Mouse (Mus musculus) v-Abl transformed pro-B cells (cell line): ENCODE data around the gene Acp5.

Experiments used
- in situ Hi-C, 2 experiments: fragments of 400-800 bp; cut with MboI; formaldehyde crosslinking; loops; one replicate each; pipeline ENCODE4 v1.15.1; 2025; ENCODE audit not compliant: unreplicated experiment in 2 of 2

Gene Acp5

DNA sequence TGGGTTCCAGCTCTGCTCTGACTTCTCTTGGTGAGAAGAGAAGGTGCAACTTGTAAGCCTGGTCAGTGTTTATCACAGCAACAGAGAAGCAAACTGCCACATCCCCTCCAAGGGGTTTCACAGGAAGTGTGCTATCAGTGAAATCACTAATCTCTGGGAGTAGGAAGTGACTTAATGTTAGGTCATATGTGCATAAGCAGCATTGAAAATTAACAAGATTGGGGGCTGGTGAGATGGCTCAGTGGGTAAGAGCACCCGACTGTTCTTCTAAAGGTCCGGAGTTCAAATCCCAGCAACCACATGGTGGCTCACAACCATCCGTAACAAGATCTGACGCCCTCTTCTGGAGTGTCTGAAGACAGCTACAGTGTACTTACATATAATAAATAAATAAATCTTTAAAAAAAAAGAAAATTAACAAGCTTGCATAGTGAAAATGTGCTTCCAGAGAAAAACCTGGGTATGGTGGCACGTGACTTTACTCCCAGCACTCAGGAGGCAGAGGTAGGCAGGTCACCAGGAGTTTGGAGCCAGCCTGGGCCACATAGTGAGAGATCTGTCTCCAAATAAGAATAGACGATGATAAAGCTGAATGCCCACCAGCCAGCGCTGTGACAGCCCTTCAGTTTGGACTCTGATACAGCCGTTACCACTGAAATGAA, 8.9 kb upstream of the Acp5 start:
- in situ Hi-C loops = loop anchor here (5.0 kb wide), 3 partner anchors 37 to 72 kb away; partner anchors contain the start of genes Cnn1 (in 1 of the 2), Gm49318 (in 1 of the 2) and Zfp653 (in 1 of the 2)

DNA sequence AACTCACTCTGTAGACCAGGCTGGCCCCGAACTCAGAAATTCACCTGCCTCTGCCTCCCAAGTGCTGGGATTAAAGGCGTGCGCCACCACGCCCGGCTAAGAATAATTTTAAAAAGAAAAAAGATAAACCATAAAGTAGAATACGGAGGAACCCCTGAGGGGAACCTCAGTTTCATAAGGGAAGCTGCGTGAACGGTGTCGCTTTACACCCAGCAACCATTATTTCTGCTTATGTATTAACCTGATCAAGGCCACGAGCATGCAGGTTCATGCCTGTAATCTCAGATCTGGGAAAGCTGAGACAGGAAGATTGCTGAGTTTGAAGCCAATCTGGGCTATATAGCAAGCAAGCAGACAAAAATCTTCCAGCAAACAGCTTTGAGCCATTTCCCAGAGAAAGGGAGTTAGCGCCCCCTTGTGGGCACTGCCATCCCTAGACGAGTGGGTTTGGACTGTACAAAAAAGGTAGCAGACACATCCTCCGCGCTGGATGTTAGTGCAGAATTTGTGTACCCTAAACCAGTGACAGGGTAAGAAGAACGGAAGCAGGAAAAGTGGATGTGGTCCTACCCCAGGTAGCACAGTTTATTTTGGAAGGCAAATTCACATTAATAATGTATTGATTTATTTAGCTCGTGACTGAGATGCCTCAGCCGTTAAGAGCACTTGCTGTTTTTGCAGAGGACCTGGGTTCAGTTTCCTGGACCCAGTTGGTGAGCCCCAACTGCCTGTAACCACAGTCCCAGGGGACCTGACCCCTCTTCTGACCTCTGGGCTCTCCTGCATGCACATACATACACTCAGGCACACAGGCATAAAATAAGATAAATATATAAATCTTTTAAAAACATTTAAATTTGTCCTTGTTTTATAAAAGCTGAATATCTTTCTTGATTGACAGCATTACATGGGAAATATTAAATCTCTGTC, 7.9 kb upstream of the Acp5 start:
- in situ Hi-C loops = loop anchor here (5.0 kb wide), 3 partner anchors 36 to 71 kb away; partner anchors contain the start of genes Cnn1 (in 1 of the 2), Gm49318 (in 1 of the 2) and Zfp653 (in 1 of the 2)

DNA sequence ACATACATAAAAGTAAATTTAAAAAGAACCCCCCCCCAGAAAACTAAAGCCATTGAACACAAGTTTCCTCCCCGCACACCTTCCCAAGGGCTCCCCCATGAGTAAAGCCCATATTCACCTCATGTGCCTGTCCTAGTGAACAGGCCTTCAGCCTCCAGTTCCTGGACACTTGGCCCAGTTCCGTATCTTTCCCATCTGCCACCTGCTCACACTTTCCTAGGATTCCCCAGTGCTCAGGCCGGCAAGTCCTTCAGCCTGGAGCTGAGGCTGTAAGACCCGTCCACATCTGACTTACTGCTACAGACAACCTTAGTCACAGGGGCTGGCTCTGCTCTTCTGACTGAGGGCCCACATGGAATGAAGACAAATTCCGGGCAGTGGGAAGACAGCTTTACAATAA, 4.2 kb upstream of the Acp5 start:
- in situ Hi-C loops = loop anchor here (5.0 kb wide), 3 partner anchors 32 to 67 kb away; partner anchors contain the start of genes Cnn1 (in 1 of the 2), Gm49318 (in 1 of the 2) and Zfp653 (in 1 of the 2)

DNA sequence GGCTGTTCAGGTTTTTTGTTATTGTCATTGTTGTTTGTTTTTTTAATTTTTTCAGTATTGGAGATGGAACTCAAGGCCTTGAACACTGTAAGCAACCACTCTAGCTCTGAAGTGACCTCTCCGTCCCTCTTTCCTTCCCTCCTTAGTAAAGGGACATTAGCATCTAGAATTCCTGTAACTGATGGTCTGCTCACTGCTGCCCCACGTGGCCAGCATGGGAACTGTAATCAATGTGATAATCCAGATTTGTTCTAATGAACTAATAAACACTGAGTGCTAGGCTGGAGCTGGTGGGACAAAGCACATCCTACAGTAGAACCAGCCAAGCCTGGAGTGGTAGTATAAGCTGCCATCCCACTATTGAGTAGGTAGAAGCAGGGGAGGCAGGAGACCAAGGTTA, 3.0 kb upstream of the Acp5 start:
- in situ Hi-C loops = no loop called here

DNA sequence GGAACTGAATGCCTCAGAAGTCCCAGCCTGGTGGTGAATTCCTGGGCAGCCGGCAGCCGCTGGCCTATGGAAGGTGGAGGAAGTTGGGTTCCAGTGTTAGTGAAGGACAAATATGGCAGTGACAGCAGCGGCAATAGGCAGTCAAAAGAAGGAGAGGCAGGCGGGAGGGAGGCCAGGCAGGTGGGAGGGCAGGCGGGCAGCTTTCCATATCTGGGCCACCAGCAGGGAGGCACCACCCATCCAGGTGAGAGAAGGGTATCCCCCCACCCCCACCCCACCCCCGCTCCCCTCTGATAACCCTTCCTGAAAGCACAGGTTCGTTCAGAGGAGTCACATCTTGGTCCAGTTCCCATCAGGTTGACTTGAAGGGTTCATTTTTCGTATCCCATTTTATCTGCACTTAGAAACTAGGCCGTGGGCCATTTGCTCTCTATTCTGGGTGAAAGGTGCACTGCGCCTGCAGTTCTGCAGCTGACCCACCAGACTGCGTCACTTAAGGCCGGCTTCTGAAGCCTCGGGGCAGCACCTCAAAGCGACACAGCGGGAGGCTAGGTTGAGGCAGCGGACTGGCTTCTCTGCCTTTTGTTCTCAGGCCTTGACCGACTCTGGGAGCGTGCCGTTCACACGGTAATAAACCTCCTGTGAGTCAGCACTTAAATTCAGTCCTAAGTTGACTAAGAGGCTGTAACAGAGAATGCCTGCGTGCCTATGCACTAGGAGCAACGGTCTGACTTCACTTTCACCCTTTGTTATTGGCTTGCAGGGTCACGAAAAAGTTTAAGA, 1.4 kb upstream of the Acp5 start:
- in situ Hi-C loops = no loop called here

DNA sequence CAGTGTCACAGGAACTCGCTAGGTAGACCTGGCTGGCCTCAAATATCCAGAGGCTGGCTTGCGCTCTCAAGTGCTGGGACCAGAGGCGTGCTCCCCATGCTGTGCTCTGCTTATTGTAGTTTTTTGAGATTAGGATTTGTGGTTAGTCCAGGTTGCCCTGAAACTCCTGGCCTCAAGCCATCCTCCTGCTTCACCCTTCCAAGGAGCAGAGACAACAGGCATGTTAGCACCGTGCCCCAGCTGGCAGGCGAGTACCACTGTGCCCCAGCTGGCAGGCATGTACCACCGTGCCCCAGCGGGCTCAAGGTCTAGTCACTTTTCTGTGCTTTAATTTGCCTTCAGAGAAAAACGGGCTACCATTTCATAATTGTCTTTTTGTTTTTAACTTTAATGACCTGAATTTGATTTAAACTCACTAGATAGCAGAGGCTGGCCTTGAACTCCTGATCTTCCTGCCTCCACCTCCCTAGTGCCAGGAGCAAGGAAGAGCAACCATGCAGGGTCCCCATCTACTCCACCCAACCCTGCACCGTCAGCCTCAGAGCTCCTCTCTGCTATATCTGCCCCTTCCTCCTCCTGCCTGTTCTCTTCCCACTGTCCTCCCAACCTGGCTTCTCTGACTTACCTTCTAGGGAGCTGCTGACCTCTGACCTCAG, 395 bp downstream of the Acp5 start:
- in situ Hi-C loops = no loop called here

DNA sequence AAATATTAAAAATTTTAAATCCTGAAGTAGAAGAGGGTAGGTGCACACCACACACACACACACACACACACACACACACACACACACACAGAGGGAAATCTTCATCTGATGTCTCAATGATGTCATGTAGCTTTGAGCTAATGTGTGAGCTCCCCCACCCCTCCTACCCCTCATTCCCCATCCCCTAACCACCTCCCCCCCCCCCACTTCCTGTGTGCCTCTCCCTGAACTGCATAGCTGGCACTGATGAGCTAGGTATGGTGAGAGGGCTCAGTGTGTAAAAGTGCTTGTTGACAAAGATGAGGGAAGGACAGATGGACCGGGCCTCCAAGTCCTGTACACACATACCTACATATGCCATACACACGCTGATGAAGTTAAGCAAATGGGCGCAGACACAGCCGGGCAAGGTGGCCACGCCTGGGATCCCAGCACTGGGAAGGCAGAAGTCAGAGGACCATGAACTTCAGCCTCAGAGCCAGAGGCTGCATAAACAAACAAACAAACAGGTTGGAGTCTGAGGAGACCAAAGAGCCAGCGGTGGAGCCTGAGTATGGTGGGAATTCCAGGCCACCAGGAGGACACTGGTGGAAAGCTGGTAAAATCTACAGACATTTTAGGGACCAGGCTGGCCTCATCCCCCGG, 1.1 kb downstream of the Acp5 start:
- in situ Hi-C loops = no loop called here

DNA sequence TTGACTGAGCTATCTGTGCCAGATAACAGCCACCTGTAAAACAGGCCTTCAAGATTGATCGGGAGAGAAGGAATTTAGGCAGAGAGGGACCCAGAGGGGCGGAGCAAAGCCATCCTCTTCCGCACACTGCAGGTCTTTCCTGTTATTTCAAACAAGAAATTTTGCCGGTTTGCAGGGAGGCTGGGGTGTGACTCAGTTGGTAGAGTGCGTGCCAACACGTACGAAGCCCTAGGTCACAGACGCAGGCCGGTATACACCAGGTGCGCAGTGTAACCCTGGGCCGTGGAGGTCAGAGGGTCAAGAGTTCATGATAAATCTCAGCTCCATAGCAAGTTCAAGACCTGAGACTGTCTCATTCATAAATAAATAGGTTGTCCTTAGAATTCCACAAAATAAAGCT, 3.3 kb downstream of the Acp5 start:
- in situ Hi-C loops = no loop called here

DNA sequence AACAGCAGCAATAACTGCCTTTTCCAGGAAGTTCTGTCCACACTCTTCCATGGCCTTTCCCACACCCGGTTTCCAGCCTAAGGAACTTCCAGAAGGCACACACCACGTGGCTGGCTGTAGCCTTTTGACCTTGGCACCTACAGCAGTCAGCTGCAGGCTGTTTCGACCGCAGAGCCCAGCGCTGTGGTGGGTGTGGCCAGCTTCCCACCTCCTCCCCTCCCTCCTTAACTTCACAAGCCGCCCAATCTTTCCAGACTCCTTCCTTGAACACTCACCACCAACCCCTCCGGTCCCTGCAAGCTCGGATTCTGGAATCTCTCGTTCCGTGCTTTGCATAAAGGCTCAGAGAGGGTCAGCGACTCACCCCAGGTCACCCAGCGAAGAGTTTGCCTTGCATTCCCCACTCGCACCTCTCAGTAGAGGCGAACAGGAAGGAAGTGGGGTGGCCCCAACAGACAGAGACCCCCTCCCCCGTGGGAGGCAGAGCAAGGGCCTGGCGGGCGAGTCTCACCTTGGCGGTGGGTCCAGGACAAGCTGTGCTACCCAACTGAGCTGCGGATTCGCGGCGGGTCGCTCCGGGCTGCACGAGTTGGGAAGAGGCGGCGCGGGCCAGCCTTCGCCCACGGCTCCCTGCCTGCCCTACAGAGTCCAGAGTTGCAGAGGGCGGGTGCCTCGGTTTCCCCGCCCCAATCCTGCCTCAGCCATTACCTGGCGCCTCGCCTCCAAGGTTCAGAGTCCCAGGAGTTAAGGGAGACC, 4.1 kb downstream of the Acp5 start:
- in situ Hi-C loops = no loop called here

DNA sequence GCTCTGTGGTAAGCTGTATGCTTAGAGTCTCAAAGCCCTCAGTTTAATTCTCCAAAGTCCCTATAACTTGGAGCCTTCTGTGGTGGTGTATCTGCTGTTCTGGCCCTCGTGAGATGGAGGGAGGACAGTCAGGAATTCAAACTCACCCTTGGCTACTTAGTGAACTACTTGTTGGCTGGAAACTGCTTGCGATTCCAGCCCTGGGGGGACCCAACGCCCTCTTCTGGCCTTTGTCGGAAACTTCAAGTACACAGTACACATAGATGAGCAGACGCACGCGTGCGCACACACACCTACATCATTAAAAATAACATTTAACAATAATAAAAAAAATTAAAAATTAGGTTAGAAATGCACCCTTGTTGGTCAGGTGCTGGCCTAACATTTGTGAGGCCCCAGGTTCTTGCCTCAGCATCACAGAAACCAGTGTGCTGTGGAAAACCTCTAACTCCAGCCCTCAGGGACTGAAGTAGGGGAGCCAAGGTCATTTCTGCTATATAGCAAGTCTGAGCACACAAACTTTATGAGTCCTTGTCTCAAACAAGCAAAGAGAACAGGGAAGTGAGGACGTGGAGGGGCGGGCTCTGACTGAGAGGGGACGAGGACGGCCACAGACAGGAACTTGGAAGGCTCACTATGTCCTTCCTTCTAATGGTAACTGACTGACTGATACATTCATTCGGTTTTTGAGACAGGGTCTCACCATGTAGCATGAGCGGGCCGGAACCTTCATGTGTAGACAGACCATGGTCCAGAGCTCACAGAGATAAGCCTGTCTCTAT, 10.1 kb downstream of the Acp5 start:
- in situ Hi-C loops = no loop called here

DNA sequence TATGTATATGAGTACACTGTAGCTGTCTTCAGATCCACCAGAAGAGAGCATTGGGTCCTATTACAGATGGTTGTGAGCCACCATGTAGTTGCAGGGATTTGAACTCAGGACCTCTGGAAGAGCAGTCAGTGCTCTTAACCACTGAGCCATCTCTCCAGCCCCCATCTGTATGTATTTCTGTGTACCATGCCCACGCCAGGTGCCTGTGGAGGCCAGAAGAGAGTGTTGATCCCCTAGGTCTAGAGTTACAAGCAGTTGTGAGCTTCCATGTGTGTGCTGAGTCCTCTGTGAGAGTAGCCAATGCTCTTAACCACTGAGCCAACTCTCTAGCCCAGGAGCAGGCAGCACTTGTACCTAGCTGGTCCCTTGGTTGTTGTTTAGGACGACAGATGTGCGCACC, 11.3 kb downstream of the Acp5 start:
- in situ Hi-C loops = loop anchor here in 1 of 2 experiments (25.0 kb wide), 1 partner anchor 1487 kb away; the partner anchor contains the start of genes Fbxl12 and Ubl5

DNA sequence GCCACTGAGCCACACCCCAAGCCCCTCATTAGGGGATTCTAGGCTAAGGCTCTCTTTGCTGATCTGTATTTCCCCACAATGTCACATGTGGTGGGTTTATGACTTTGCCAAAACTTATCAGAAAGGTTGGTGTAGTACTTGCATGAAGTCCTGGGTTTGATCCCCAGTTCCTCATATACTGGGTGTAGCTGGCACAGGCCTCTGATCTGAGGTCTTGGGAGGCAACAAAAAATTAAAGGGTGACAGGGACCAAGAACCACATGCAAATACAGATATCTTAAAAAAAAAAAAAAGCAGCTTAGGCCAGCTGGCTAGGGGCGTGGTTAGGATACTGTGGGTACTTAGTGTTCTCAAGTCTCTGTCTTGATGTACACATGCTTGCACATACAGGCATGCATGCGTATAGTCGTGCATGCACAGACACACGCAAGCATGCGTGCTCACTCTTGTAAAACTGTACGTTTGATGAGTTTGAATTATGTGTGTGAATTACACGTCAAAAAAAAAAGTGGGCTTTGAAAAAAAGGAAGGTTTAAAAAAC, 12.4 kb downstream of the Acp5 start:
- in situ Hi-C loops = loop anchor here in 1 of 2 experiments (25.0 kb wide), 1 partner anchor 1486 kb away; the partner anchor contains the start of genes Fbxl12 and Ubl5

DNA sequence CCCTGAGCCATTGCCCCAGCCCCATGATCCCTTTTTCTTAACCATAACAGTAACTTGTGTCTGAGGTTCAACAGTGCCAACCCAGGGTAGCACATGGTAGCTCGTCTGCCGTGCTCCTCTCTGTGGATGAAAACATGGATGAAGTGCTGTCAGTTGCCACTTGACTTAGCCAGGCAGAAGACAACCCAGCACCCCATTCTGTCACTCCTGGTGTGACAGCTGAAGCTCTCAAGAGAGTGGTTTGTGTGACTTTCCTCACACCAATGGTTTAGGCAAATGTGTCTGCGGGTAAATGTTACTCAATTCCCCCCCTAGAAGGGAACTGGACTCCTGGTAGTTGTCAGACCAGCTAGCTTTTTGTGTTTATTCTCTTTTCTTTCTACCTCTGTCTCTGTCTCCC, 13.5 kb downstream of the Acp5 start:
- in situ Hi-C loops = loop anchor here in 1 of 2 experiments (25.0 kb wide), 1 partner anchor 1485 kb away; the partner anchor contains the start of genes Fbxl12 and Ubl5

DNA sequence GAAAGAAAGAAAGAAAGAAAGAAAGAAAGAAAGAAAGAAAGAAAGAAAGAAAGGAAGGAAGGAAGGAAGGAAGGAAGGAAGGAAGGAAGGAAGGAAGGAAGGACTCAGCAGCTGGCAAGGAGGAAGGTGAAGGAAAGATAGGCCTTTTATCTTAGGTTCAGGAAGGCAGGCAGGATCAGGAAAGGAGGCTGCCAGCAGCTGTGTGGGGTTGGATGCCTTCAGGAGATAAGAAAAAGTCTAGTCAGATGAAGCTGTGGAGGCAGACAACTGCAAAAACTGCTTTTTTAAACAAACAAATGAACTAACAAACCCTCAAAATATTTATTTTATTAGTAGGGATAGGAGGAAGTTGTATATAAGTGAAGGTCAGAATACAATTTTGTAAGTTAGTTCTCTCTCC, 14.0 kb downstream of the Acp5 start:
- in situ Hi-C loops = loop anchor here in 1 of 2 experiments (25.0 kb wide), 1 partner anchor 1484 kb away; the partner anchor contains the start of genes Fbxl12 and Ubl5

DNA sequence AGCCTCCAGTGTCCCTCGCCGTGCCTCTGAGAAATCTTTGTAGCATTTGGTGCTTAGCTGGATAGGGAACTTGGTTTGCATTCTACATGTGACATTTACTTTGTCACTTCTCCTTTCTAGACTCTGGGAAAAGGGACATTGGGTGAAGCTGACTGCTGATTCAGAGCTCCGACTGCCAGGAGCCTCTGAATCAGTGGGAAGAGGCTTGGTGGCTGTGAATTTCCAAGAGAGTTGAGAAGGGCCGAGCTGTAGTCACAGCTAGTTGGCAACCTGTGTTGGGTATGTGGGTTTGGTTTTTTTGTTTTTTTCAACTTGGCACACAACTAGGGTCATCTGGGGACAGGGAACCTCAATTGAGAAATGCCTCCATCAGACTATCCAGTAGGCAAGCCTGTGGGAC, 16.0 kb downstream of the Acp5 start:
- in situ Hi-C loops = loop anchor here (5.0 to 25.0 kb wide), 2 partner anchors 33 to 1482 kb away; partner anchors contain the start of genes Fbxl12 (in 1 of the 2) and Ubl5 (in 1 of the 2)

DNA sequence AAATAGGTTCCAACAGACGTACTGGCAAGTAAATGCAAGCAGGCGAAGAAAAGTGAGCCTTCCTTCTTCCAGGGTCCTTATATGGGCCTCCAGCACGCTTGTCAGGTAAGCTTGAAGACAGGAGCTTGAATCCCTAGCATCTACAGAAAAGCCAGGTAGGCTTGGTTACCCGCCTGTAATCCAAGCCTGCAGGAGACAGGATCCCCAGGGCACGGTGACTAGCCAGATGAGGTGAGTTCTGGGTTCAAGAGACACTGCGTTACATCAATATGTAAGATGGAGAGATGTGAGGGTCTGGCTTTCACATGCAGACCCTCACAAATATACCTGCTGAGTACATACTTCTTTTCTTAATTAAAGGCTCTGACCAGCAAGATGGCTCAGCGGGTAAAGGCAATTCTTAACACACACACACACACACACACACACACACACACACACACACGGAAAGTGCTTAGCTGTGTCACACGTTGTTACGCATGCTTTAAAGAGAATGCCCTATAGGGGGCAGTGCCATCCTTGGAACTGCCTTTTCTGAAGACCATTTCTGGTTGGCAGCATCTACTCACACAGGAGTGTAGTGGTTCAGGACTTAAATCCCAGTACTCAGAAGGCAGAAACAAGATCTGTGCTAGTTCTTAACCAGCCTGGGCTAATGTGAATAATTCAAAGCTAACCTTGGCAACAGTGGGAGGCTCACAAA, 17.6 kb downstream of the Acp5 start:
- in situ Hi-C loops = loop anchor here (5.0 to 25.0 kb wide), 2 partner anchors 34 to 1481 kb away; partner anchors contain the start of genes Fbxl12 (in 1 of the 2) and Ubl5 (in 1 of the 2)
